Mouse (Mus musculus) cerebellum, adult 2 months (tissue): Measurements from ENCODE around the gene Gm10645.

Experiments
- CTCF ChIP-seq: fragments of 200-500 bp; IDR thresholded peaks from 2 replicates; pipeline ENCODE4 v1.5.1; 2011; ENCODE audit warnings: low read depth, mild to moderate bottlenecking, control low read depth, low read length, moderate library complexity, borderline replicate concordance; ENCODE audit not compliant: insufficient read depth
- POLR2A ChIP-seq: fragments of 200-500 bp; IDR thresholded peaks from 2 replicates; pipeline ENCODE4 v1.6.1; 2011; ENCODE audit warnings: low read length, control low read depth, borderline replicate concordance; ENCODE audit not compliant: insufficient read depth

DNA sequence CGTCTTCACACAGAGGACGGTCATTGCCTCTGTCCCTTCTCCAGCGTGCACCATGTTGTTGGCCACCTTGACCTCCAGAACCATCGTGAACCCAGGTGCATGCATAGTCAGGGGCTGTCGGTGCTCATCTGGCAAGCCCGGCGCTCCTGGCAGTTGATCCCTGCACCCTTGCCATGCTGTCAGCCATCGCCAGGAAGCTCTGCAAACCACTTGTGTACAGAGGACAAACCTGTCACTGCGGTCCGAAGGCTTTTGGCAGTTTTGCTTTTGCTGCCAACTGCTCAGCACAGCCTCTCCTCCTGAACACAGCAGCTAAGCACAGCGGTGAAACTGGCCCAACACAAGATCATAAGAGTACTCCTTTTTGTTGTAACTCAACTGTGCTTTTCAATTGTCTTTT is 37.0 kb upstream of the Gm10645 start:
- no peak for TF ChIP-seq CTCF
- TF ChIP-seq POLR2A, result no peak
